Mouse (Mus musculus) C2C12 (cell line): ENCODE data around the gene Ube2l3. TPM values are rescaled to one million over a fixed set of nuclear protein-coding genes. Genes with fewer than 3 reads are reported as not detected.

Source experiments
- H3K27me3 ChIP-seq: one replicate; pipeline ENCODE4 v1.6.1; 2011; ENCODE audit not compliant: control insufficient read depth, insufficient read depth, insufficient read length
- H3K36me3 ChIP-seq: one replicate; pipeline ENCODE4 v1.6.1; 2011; ENCODE audit not compliant: control insufficient read depth, insufficient read depth
- H3K4me3 ChIP-seq: one replicate; pipeline ENCODE4 v1.5.1; 2011; ENCODE audit warnings: mild to moderate bottlenecking, control low read depth; ENCODE audit not compliant: poor library complexity, insufficient read depth, severe bottlenecking
- H3K79me2 ChIP-seq: one replicate; pipeline ENCODE4 v1.6.1; 2011; ENCODE audit not compliant: control insufficient read depth, insufficient read depth
- H3K79me3 ChIP-seq: one replicate; pipeline ENCODE4 v1.6.1; 2011; ENCODE audit warnings: low read depth, control low read depth
- H3ac ChIP-seq: one replicate; pipeline ENCODE3; 2011; ENCODE audit warnings: low read depth; ENCODE audit not compliant: control insufficient read depth, insufficient read length
- CEBPB ChIP-seq: IDR thresholded peaks from one replicate; pipeline ENCODE4 v1.6.1; 2011; ENCODE audit warnings: low read depth, mild to moderate bottlenecking, control low read depth, moderate library complexity
- CTCF ChIP-seq: IDR thresholded peaks from one replicate; pipeline ENCODE4 v1.5.1; 2011; ENCODE audit not compliant: control insufficient read depth, insufficient read depth, insufficient read length
- FOSL1 ChIP-seq: IDR thresholded peaks from one replicate; pipeline ENCODE4 v1.8.0; 2011; ENCODE audit warnings: mild to moderate bottlenecking, low read length; ENCODE audit not compliant: poor library complexity, insufficient read depth, severe bottlenecking
- MAX ChIP-seq: IDR thresholded peaks from one replicate; pipeline ENCODE4 v1.6.1; 2011; ENCODE audit warnings: mild to moderate bottlenecking, control low read depth
- MYOD1 ChIP-seq: IDR thresholded peaks from one replicate; pipeline ENCODE4 v1.6.1; 2011; ENCODE audit warnings: low read depth; ENCODE audit not compliant: control insufficient read depth, insufficient read length
- MYOG ChIP-seq: IDR thresholded peaks from one replicate; pipeline ENCODE4 v1.6.1; 2011; ENCODE audit not compliant: control insufficient read depth, insufficient read length; ENCODE audit errors: extremely low read depth
- USF1 ChIP-seq: IDR thresholded peaks from one replicate; pipeline ENCODE4 v1.6.1; 2011; ENCODE audit warnings: low read depth, mild to moderate bottlenecking, control low read depth, moderate library complexity
- polyA plus RNA-seq: library from polyadenylated mRNA; unstranded; fragments of >200 nt; fragmentation: generic; extraction: Trizol; gene quantifications from one replicate; pipeline ENCODE4 v1.2.1, GENCODE M21; 2012; ENCODE audit warnings: missing spikeins

Ube2l3 gene
- polyA plus RNA-seq, 1 experiment, result 135 TPM

DNA sequence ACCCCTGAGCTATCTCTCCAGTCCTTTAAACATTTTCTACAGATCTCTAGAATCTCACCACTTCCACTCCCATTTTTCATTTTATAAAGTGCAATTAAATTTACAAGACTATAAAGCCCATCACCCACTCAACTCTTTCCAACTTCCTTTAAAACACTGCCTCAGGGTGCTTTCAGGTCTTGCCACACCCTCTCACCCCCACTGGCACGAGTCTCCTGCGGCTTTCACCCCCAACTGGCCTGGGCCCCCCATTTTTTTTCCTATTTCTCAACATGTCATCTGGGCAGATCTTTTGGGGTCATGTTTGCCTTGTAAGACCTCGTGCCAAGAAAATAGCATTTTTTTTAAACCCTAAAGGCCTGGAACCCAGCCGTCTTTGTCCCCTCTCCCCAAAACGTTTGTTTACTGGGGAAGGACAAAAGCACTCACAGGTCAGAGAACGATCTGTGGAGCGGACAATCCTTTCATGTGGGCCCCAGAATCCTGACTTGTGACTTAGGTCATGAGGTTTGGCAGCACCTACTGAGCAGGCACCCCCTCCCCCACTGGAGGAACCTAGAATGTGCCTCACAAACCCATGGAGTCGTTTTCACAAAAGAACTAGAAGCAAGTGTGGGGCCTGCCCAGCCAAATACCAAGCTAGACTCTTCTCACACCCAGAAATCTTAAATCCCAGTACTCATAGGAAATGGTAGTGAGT lies 14.6 kb upstream of the Ube2l3 start:
- TF ChIP-seq FOSL1, result no peak
- no peak for TF ChIP-seq USF1
- no peak for TF ChIP-seq MYOD1
- no peak for TF ChIP-seq CTCF
- no peak for TF ChIP-seq CEBPB
- no peak for TF ChIP-seq MYOG
- no peak for TF ChIP-seq MAX
- H3K36me3 ChIP-seq, result no peaks in the 10 kb centered on the region
- H3K79me3 ChIP-seq, result no peaks in the 10 kb centered on the region
- H3K79me2 ChIP-seq, result no peaks in the 10 kb centered on the region
- H3K4me3 ChIP-seq, result no peak overlapping the region
- H3ac ChIP-seq, result no peak overlapping the region
- H3K27me3 ChIP-seq, result no peaks in the 10 kb centered on the region

GRCm38 (mm10) chr16:17209981-17210838 lies 7.8 kb upstream of the Ube2l3 start:
- H3K36me3 ChIP-seq, result no peaks in the 10 kb centered on the region
- H3ac ChIP-seq, result no peak overlapping the region
- H3K4me3 ChIP-seq, result no peak overlapping the region
- no peaks in the 10 kb centered on the region for H3K27me3 ChIP-seq
- TF ChIP-seq MYOD1 (peak; percentile 87), CTCF (peak; percentile 99), CEBPB (no peak)
- no peaks in the 10 kb centered on the region for H3K79me2 ChIP-seq
- no peaks in the 10 kb centered on the region for H3K79me3 ChIP-seq

- no peak for TF ChIP-seq MYOG
- no peak for TF ChIP-seq MAX
- TF ChIP-seq MYOD1, result no peak
- TF ChIP-seq CTCF, result no peak
- no peak for TF ChIP-seq FOSL1
- no peak for TF ChIP-seq CEBPB
- no peak for TF ChIP-seq USF1
- Histone ChIP-seq H3K79me3 (no peaks in the 10 kb centered on the region), H3K4me3 (peak overlapping the region; percentile 21), H3K27me3 (no peaks in the 10 kb centered on the region), H3ac (no peak overlapping the region), H3K79me2 (no peaks in the 10 kb centered on the region), H3K36me3 (no peaks in the 10 kb centered on the region)
Measured at GRCm38 (mm10) chr16:17209404-17209960, 7.0 kb upstream of the Ube2l3 start.

- Histone ChIP-seq H3K27me3 (no peaks in the 10 kb centered on the region), H3ac (peak within 1 kb of the TSS; percentile 8), H3K79me3 (no peaks in the 10 kb centered on the region), H3K36me3 (no peaks in the 10 kb centered on the region), H3K4me3 (peak within 1 kb of the TSS; percentile 21), H3K79me2 (no peaks in the 10 kb centered on the region)
- TF ChIP-seq MAX (peak; percentile 54), CEBPB (no peak), MYOD1 (peak; percentile 9), CTCF (peak; percentile 98)
Measured at GRCm38 (mm10) chr16:17208389-17209361, 6.2 kb upstream of the Ube2l3 start, which contains the start of gene Rimbp3. Gene Rimbp3 (plus strand): TSS chr16:17208603.

DNA sequence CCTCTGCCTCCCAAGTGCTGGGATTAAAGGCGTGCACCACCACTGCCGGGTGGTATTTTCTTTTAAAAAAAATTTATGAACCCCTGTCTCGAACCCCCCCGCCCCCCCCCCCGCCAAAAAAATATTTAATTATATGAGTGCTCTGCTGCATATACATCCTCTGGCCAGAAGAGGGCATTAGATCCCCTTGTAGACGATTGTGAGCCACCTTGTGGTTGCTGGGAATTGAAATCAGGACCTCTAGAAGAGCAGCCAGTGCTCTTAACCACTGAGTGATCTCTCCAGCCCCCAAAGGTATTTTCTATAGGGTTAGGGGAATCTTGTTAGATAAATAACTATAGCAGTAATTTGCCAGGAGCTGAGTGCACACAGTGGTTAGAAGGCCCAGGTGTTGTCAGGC lies 2.5 kb upstream of the Ube2l3 start:
- TF ChIP-seq USF1, result no peak
- TF ChIP-seq CTCF, result peak; percentile 11
- no peak for TF ChIP-seq FOSL1
- TF ChIP-seq MYOD1, result no peak
- TF ChIP-seq MAX, result no peak
- no peak for TF ChIP-seq CEBPB
- Histone ChIP-seq H3K4me3 (no peak overlapping the region), H3K36me3 (no peaks in the 10 kb centered on the region)

More for the DNA sequence above, 2.5 kb upstream of the Ube2l3 start:
- Histone ChIP-seq H3ac (no peak overlapping the region), H3K79me2 (peaks cover 16% of the 10 kb centered on the region), H3K79me3 (peaks cover 11% of the 10 kb centered on the region), H3K27me3 (no peaks in the 10 kb centered on the region)
